Mouse (Mus musculus) brain, adult 2 months (tissue): ENCODE measurements around the gene Astn1.

Source experiments
- DNase-seq: peaks from one replicate; pipeline ENCODE4 v3.0.0; 2011; ENCODE audit warnings: low read depth, low spot score

Astn1 gene

DNA sequence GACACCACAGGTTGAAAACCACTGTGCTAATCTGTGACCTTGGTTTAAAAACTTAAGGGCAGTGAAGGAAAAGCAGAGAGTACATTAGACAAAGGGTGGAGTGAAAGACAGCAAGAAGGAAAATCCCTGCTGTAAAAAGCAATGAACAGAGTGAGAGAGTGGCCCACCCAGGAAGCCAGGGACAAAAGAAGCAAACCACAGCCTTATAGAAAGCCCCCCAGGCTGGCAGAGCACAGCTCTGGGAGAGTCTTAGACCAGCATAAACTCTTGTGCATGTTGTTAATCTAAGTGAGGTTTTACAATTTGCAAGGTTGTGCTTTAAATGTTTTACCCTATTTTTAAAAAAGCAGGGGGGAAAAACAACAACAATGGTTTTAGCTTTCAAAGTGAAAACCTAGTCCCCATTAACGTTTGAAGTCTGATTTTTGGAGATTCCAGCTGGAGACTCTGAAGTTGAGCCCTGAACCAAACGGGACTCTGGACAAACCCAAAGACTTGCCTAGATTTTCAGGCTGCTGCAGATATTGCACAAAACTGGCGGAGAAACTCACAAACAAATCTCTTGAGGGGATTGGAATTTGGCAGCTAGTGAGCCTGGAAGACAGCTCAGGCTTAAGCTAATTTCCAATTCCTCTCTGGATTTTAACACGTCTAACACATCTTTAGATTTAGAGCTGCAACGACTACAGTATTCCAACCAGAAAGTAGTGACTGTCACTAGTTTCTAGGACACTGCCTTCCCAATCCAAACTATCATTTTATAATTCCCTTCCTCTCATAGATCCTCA lies 377.3 kb downstream of the Astn1 start:
- DNase-seq, result peak; percentile 34

DNA sequence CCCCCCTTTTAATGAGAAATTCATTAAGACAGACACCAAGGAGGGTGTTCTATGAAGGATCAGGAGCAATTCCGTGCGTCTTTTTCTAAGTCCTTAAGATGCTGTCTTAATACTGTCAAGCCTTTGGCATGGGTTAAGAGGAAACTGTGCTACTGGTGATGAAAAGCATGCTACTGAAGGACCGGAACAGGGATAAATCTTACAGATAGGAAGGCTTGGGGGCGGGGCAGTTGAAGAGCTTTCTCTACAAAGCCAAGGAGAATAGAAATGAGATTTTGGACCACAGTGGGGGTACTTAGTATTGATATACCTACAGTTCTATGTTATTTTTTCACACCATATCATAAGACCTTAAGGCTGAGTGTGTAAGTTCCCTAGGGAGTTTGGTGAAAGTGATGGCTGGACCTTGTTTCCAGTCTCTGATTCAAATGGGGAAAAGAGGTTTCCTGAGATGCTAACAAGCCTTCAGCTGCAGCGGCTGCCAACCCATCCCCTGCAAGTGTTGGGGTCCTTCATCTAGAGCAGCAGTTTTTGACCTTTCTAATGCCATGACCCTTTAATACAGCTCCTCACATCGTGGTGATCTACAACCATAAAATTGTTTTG lies 378.2 kb downstream of the Astn1 start:
- DNase-seq, result no peak

DNA sequence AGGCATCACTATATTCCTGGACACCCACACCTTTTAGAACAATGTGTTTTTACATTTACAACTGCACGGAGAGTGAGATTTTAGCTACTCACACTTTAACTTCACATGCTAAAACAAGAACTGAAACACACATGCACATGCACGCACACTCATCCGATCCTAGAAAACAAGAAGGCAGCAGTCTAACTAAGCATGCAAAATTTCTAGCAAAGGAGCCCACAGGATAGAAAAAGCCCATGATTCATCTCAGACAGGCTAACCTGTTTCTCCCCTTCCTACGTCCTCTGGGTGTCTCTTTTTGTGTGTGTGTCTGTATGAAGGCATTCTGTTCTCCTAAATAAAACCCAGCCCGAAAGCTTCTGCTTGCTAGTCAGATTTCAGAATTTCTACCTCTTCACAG lies 378.9 kb downstream of the Astn1 start:
- peak; percentile 66 for DNase-seq
